Mouse (Mus musculus): ENCODE results near the gene Timeless. TPM values are rescaled to one million over a fixed set of nuclear protein-coding genes. Genes with fewer than 3 reads are reported as not detected.
"Not testable (repeated sequence)": the region's sequence is repeated elsewhere in the genome, so short reads cannot be mapped to it uniquely, and the experiment has no call there.

The Timeless gene
- polyA plus RNA-seq, 1 experiment from 2014 or later: 35.0 TPM

- Histone ChIP-seq H3K4me2 (ENCODE audit: low read depth, low read length) (peak overlapping the region; percentile 73), H3K9me3 (replicated peaks; ENCODE audit: control insufficient read depth, low read length) (no peaks in the 10 kb centered on the region), H3K9ac (ENCODE audit: low read length) (peak overlapping the region; percentile 89), H3K4me3 (replicated peaks; ENCODE audit: low read length) (peak overlapping the region; percentile 95), H3K4me1 (ENCODE audit: control insufficient read depth, insufficient read depth, low read length) (no peaks in the 10 kb centered on the region), H3K36me3 (ENCODE audit: control insufficient read depth, insufficient read depth, low read length) (no peaks in the 10 kb centered on the region), H3K27ac (ENCODE audit: low read length) (peak overlapping the region; percentile 66), H3K27me3 (ENCODE audit: control insufficient read depth, insufficient read depth, low read length) (no peaks in the 10 kb centered on the region)
- WGBS: 40% methylated on average over 7 of the region's 7 CpGs
- ATAC-seq (ENCODE audit: insufficient read depth, low FRiP score): no peak
Measured at GRCm38 (mm10) chr10:128270866-128271265, 39.0 kb downstream of the Timeless start.

GRCm38 (mm10) chr10:128271883-128272282, 40.0 kb downstream of the Timeless start:
- no peak overlapping the region for H3K4me2 ChIP-seq (ENCODE audit: low read depth, low read length)
- no peak overlapping the region for H3K9ac ChIP-seq (ENCODE audit: low read length)
- H3K36me3 ChIP-seq (ENCODE audit: control insufficient read depth, insufficient read depth, low read length): no peaks in the 10 kb centered on the region
- H3K27me3 ChIP-seq (ENCODE audit: control insufficient read depth, insufficient read depth, low read length): no peaks in the 10 kb centered on the region
- no peaks in the 10 kb centered on the region for H3K4me1 ChIP-seq (ENCODE audit: control insufficient read depth, insufficient read depth, low read length)
- no peak overlapping the region for H3K27ac ChIP-seq (ENCODE audit: low read length)
- no peak for ATAC-seq (ENCODE audit: insufficient read depth, low FRiP score)
- no peaks in the 10 kb centered on the region for H3K9me3 ChIP-seq (replicated peaks; ENCODE audit: control insufficient read depth, low read length)
- no peak overlapping the region for H3K4me3 ChIP-seq (replicated peaks; ENCODE audit: low read length)
- 59% methylated on average over 2 of the region's 2 CpGs for whole genome bisulfite sequencing

- ATAC-seq (ENCODE audit: insufficient read depth, low FRiP score); H3K9me3 ChIP-seq (replicated peaks; ENCODE audit: control insufficient read depth, low read length); H3K9ac ChIP-seq (ENCODE audit: low read length); H3K4me1 ChIP-seq (ENCODE audit: control insufficient read depth, insufficient read depth, low read length); H3K4me2 ChIP-seq (ENCODE audit: low read depth, low read length); H3K4me3 ChIP-seq (replicated peaks; ENCODE audit: low read length); H3K27ac ChIP-seq (ENCODE audit: low read length); H3K36me3 ChIP-seq (ENCODE audit: control insufficient read depth, insufficient read depth, low read length); H3K27me3 ChIP-seq (ENCODE audit: control insufficient read depth, insufficient read depth, low read length): not testable (repeated sequence)
- 90% methylated on average over 4 of the region's 7 CpGs for WGBS
Measured at GRCm38 (mm10) chr10:128272819-128273439, 41.1 kb downstream of the Timeless start.

- 96% methylated on average over 1 of the region's 1 CpGs for WGBS
- ATAC-seq (ENCODE audit: insufficient read depth, low FRiP score); H3K27me3 ChIP-seq (ENCODE audit: control insufficient read depth, insufficient read depth, low read length); H3K4me3 ChIP-seq (replicated peaks; ENCODE audit: low read length); H3K9ac ChIP-seq (ENCODE audit: low read length); H3K4me2 ChIP-seq (ENCODE audit: low read depth, low read length); H3K27ac ChIP-seq (ENCODE audit: low read length); H3K9me3 ChIP-seq (replicated peaks; ENCODE audit: control insufficient read depth, low read length); H3K4me1 ChIP-seq (ENCODE audit: control insufficient read depth, insufficient read depth, low read length): not testable (repeated sequence)
- peaks cover 13% of the 10 kb centered on the region for H3K36me3 ChIP-seq (ENCODE audit: control insufficient read depth, insufficient read depth, low read length)
Measured at GRCm38 (mm10) chr10:128275374-128275773, 43.5 kb downstream of the Timeless start.

GRCm38 (mm10) chr10:128278158-128278557, 46.3 kb downstream of the Timeless start:
- Histone ChIP-seq H3K9ac (ENCODE audit: low read length) (no peak overlapping the region), H3K27ac (ENCODE audit: low read length) (no peak overlapping the region), H3K36me3 (ENCODE audit: control insufficient read depth, insufficient read depth, low read length) (peaks cover 13% of the 10 kb centered on the region), H3K4me1 (ENCODE audit: control insufficient read depth, insufficient read depth, low read length) (no peaks in the 10 kb centered on the region), H3K9me3 (replicated peaks; ENCODE audit: control insufficient read depth, low read length) (no peaks in the 10 kb centered on the region), H3K27me3 (ENCODE audit: control insufficient read depth, insufficient read depth, low read length) (no peaks in the 10 kb centered on the region), H3K4me3 (replicated peaks; ENCODE audit: low read length) (no peak overlapping the region), H3K4me2 (ENCODE audit: low read depth, low read length) (no peak overlapping the region)
- ATAC-seq (ENCODE audit: insufficient read depth, low FRiP score): no peak
- WGBS: 72% methylated on average over 6 of the region's 6 CpGs

GRCm38 (mm10) chr10:128280943-128281342, 49.1 kb downstream of the Timeless start:
- no peaks in the 10 kb centered on the region for H3K9me3 ChIP-seq (replicated peaks; ENCODE audit: control insufficient read depth, low read length)
- no peak for ATAC-seq (ENCODE audit: insufficient read depth, low FRiP score)
- H3K36me3 ChIP-seq (ENCODE audit: control insufficient read depth, insufficient read depth, low read length): peaks cover 13% of the 10 kb centered on the region

GRCm38 (mm10) chr10:128281682-128282081, 49.8 kb downstream of the Timeless start:
- 89% methylated on average over 14 of the region's 14 CpGs for WGBS
- H3K9ac ChIP-seq (ENCODE audit: low read length): no peak overlapping the region
- no peak overlapping the region for H3K4me3 ChIP-seq (replicated peaks; ENCODE audit: low read length)
- no peak overlapping the region for H3K27ac ChIP-seq (ENCODE audit: low read length)
- H3K36me3 ChIP-seq (ENCODE audit: control insufficient read depth, insufficient read depth, low read length): peaks cover 13% of the 10 kb centered on the region
- H3K4me2 ChIP-seq (ENCODE audit: low read depth, low read length): no peak overlapping the region
- no peaks in the 10 kb centered on the region for H3K9me3 ChIP-seq (replicated peaks; ENCODE audit: control insufficient read depth, low read length)
- no peaks in the 10 kb centered on the region for H3K27me3 ChIP-seq (ENCODE audit: control insufficient read depth, insufficient read depth, low read length)
- no peak for ATAC-seq (ENCODE audit: insufficient read depth, low FRiP score)
- H3K4me1 ChIP-seq (ENCODE audit: control insufficient read depth, insufficient read depth, low read length): no peaks in the 10 kb centered on the region

More at GRCm38 (mm10) chr10:128280943-128281342, 49.1 kb downstream of the Timeless start:
- Histone ChIP-seq H3K27me3 (ENCODE audit: control insufficient read depth, insufficient read depth, low read length) (no peaks in the 10 kb centered on the region), H3K27ac (ENCODE audit: low read length) (no peak overlapping the region), H3K4me3 (replicated peaks; ENCODE audit: low read length) (no peak overlapping the region), H3K4me2 (ENCODE audit: low read depth, low read length) (no peak overlapping the region), H3K9ac (ENCODE audit: low read length) (no peak overlapping the region), H3K4me1 (ENCODE audit: control insufficient read depth, insufficient read depth, low read length) (no peaks in the 10 kb centered on the region)
- 78% methylated on average over 6 of the region's 6 CpGs for WGBS

GRCm38 (mm10) chr10:128282886-128283450, 51.1 kb downstream of the Timeless start:
- Histone ChIP-seq H3K4me3 (replicated peaks; ENCODE audit: low read length) (no peak overlapping the region), H3K36me3 (ENCODE audit: control insufficient read depth, insufficient read depth, low read length) (peaks cover 9% of the 10 kb centered on the region), H3K27ac (ENCODE audit: low read length) (no peak overlapping the region), H3K27me3 (ENCODE audit: control insufficient read depth, insufficient read depth, low read length) (no peaks in the 10 kb centered on the region), H3K4me1 (ENCODE audit: control insufficient read depth, insufficient read depth, low read length) (no peaks in the 10 kb centered on the region), H3K9me3 (replicated peaks; ENCODE audit: control insufficient read depth, low read length) (no peaks in the 10 kb centered on the region), H3K4me2 (ENCODE audit: low read depth, low read length) (no peak overlapping the region), H3K9ac (ENCODE audit: low read length) (no peak overlapping the region)
- ATAC-seq (ENCODE audit: insufficient read depth, low FRiP score): no peak
- 86% methylated on average over 20 of the region's 20 CpGs for WGBS

- WGBS: 62% methylated on average over 31 of the region's 31 CpGs
- no peaks in the 10 kb centered on the region for H3K9me3 ChIP-seq (replicated peaks; ENCODE audit: control insufficient read depth, low read length)
- H3K36me3 ChIP-seq (ENCODE audit: control insufficient read depth, insufficient read depth, low read length): peaks cover 5% of the 10 kb centered on the region
- H3K9ac ChIP-seq (ENCODE audit: low read length): no peak overlapping the region
- H3K4me3 ChIP-seq (replicated peaks; ENCODE audit: low read length): no peak overlapping the region
- ATAC-seq (ENCODE audit: insufficient read depth, low FRiP score): no peak
- no peak overlapping the region for H3K27ac ChIP-seq (ENCODE audit: low read length)
- no peaks in the 10 kb centered on the region for H3K27me3 ChIP-seq (ENCODE audit: control insufficient read depth, insufficient read depth, low read length)
- H3K4me2 ChIP-seq (ENCODE audit: low read depth, low read length): no peak overlapping the region
- no peaks in the 10 kb centered on the region for H3K4me1 ChIP-seq (ENCODE audit: control insufficient read depth, insufficient read depth, low read length)
Measured at GRCm38 (mm10) chr10:128283604-128284579, 52.0 kb downstream of the Timeless start.

Measured in stomach, embryonic 16.5 days (tissue).